Mouse (Mus musculus) heart, embryonic 14.5 days (tissue): ENCODE data around the gene Ccm2l. TPM values are rescaled to one million over a fixed set of nuclear protein-coding genes. Genes with fewer than 3 reads are reported as not detected.

Experiments used
- ATAC-seq: fragments of 200-750 bp; cut with Nextera tagmentation; 2 replicates; pipeline ENCODE4 v1.8.0; 2017; ENCODE audit warnings: low read depth, moderate TSS enrichment; ENCODE audit not compliant: insufficient number of reproducible peaks, insufficient read depth, low FRiP score
- H3K27ac ChIP-seq, 2 experiments: fragments of 200-500 bp in 1 of 2; fragments of 300-500 bp in 1 of 2; sonication (generic) in 1 of 2; replicated peaks in 1 of 2; 2 replicates each; pipeline ENCODE4 v1.5.1; 2012 to 2014; ENCODE audit warnings: low read depth in 2 of 2, low read length in 2 of 2, control low read depth in 1 of 2, mild to moderate bottlenecking in 1 of 2, mixed read lengths in 1 of 2; ENCODE audit not compliant: control insufficient read depth in 1 of 2, insufficient read depth in 1 of 2
- H3K27me3 ChIP-seq: fragments of 300-500 bp; sonication (generic); 2 replicates; pipeline ENCODE4 v1.6.1; 2014; ENCODE audit warnings: mild to moderate bottlenecking, low read length, control low read depth; ENCODE audit not compliant: control insufficient read depth, insufficient read depth
- H3K36me3 ChIP-seq: fragments of 300-500 bp; sonication (generic); 2 replicates; pipeline ENCODE4 v1.6.1; 2014; ENCODE audit warnings: mild to moderate bottlenecking, control low read depth, low read length, mixed read lengths; ENCODE audit not compliant: control insufficient read depth, insufficient read depth
- H3K4me1 ChIP-seq, 2 experiments: fragments of 200-500 bp in 1 of 2; fragments of 300-500 bp in 1 of 2; sonication (generic) in 1 of 2; 2 replicates each; pipeline ENCODE4 v1.6.1; 2012 to 2014; ENCODE audit warnings: low read length in 2 of 2, control low read depth in 1 of 2, mixed read lengths in 1 of 2; ENCODE audit not compliant: control insufficient read depth in 2 of 2, insufficient read depth in 2 of 2
- H3K4me2 ChIP-seq: fragments of 300-500 bp; sonication (generic); 2 replicates; pipeline ENCODE4 v1.6.1; 2014; ENCODE audit warnings: mild to moderate bottlenecking, low read length
- H3K4me3 ChIP-seq, 2 experiments: fragments of 200-500 bp in 1 of 2; fragments of 300-500 bp in 1 of 2; sonication (generic) in 1 of 2; 2 replicates each; pipeline ENCODE4 v1.5.1; 2012 to 2014; ENCODE audit warnings: low read length in 2 of 2, mild to moderate bottlenecking in 2 of 2, control low read depth in 1 of 2, low read depth in 1 of 2, moderate library complexity in 1 of 2; ENCODE audit not compliant: control insufficient read depth in 1 of 2, insufficient read depth in 1 of 2
- H3K9ac ChIP-seq: fragments of 300-500 bp; sonication (generic); 2 replicates; pipeline ENCODE4 v1.6.1; 2014; ENCODE audit warnings: mild to moderate bottlenecking, low read length
- H3K9me3 ChIP-seq: fragments of 300-500 bp; sonication (generic); 2 replicates; pipeline ENCODE4 v1.6.1; 2016; ENCODE audit warnings: low read length, control low read depth; ENCODE audit not compliant: control insufficient read depth
- WGBS: fragments of 180-500 bp; shearing (Covaris S2); extraction: QIAGEN DNeasy Blood & Tissue Kit; methylation state at CpG from one replicate; pipeline ENCODE4 v1.1.7; 2014; 5-methylcytosine and 5-hydroxymethylcytosine counted together
- polyA plus RNA-seq: library from polyadenylated mRNA; unstranded; fragments of >200 nt; fragmentation: Nextera tagmentation; extraction: Ambion mirVana; gene quantifications from 2 replicates; pipeline ENCODE4 v1.2.1, GENCODE M21; 2014

The Ccm2l gene
- polyA plus RNA-seq, 1 experiment from 2014 or later: 7.9 TPM

DNA sequence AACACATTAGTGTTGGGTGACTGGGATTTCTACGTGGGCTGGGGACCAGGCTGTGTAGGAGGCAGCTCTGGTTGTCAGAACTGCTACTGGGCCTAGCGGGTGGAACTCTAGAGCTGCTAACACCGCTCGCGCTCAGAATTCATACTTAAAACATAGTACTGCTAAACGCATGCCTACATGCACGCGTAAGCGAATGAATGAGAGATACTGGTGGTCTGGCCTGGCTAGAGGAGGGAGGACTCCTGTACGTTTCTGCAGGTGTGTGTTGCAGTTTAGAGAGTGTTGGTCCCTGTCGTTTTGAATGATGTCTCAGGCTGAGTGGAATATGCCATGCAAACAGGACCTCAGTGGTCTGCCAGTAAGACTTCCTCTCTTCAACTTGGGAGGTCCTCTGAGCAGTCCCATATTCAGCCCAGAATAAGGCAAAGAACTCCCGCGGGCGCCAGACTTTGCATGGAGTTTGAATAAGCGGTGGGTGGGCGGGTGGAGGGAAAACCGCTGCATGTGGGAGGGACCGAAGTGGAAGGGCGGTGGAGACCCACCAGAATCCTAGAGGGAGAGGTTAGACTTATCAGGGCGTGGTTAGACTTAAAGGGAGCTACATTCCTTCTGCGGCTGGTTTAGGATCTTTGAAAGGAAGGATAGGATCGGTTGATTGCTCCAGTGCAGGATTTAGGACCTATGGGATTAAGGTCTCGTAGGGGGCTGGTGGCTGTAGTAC is 41.5 kb downstream of the Ccm2l start:
- Histone ChIP-seq H3K27ac (no peak overlapping the region), H3K4me1 (peaks cover 0 to 6% of the 10 kb centered on the region in 2 experiments; a peak in 2 of 4 replicates), H3K9me3 (no peaks in the 10 kb centered on the region), H3K4me3 (peak overlapping the region in 1 of 2 experiments; percentile 46; a peak in 3 of 4 replicates), H3K9ac (no peak overlapping the region), H3K27me3 (peaks cover 52% of the 10 kb centered on the region), H3K4me2 (peak overlapping the region; percentile 75), H3K36me3 (no peaks in the 10 kb centered on the region)
- ATAC-seq: no peak
- WGBS: 36% methylated on average over 23 of the region's 23 CpGs

GRCm38 (mm10) chr2:153107802-153108201 is 42.0 kb downstream of the Ccm2l start:
- H3K4me1 ChIP-seq: peaks cover 0 to 6% of the 10 kb centered on the region in 2 experiments; a peak in 2 of 4 replicates

GRCm38 (mm10) chr2:153108313-153109264 is 42.8 kb downstream of the Ccm2l start, which contains the start of gene Hck:
Hck (plus strand) TSS chr2:153108468.
- peak within 1 kb of the TSS; percentile 46; the same call in 1 of the 2 replicates for H3K9ac ChIP-seq
- peaks cover 0 to 6% of the 10 kb centered on the region in 2 experiments; a peak in 2 of 4 replicates for H3K4me1 ChIP-seq
- H3K9me3 ChIP-seq: no peaks in the 10 kb centered on the region
- H3K36me3 ChIP-seq: no peaks in the 10 kb centered on the region
- peak within 1 kb of the TSS; percentile 36 to 46 for H3K4me3 ChIP-seq
- peaks cover 52% of the 10 kb centered on the region for H3K27me3 ChIP-seq
- 3% methylated on average over 52 of the region's 52 CpGs for WGBS
- no peak; the same call in 1 of the 2 replicates for ATAC-seq
- peak within 1 kb of the TSS; percentile 75 for H3K4me2 ChIP-seq
- no peak within 1 kb of the TSS for H3K27ac ChIP-seq

More at GRCm38 (mm10) chr2:153107802-153108201, 42.0 kb downstream of the Ccm2l start:
- peak overlapping the region; percentile 75 for H3K4me2 ChIP-seq
- peaks cover 52% of the 10 kb centered on the region for H3K27me3 ChIP-seq
- H3K36me3 ChIP-seq: no peaks in the 10 kb centered on the region
- ATAC-seq: no peak
- H3K4me3 ChIP-seq: peak overlapping the region; percentile 6 to 46; a peak in 3 of 4 replicates
- H3K27ac ChIP-seq: no peak overlapping the region
- no peak overlapping the region for H3K9ac ChIP-seq
- 1% methylated on average over 15 of the region's 15 CpGs for WGBS
- H3K9me3 ChIP-seq: no peaks in the 10 kb centered on the region

GRCm38 (mm10) chr2:153109596-153109995 is 43.8 kb downstream of the Ccm2l start:
- no peak for ATAC-seq
- Histone ChIP-seq H3K9ac (no peak overlapping the region), H3K4me2 (no peak overlapping the region), H3K9me3 (no peaks in the 10 kb centered on the region), H3K27me3 (peaks cover 52% of the 10 kb centered on the region), H3K4me3 (no peak overlapping the region), H3K36me3 (no peaks in the 10 kb centered on the region), H3K4me1 (peaks cover 0 to 6% of the 10 kb centered on the region in 2 experiments; a peak in 2 of 4 replicates), H3K27ac (no peak overlapping the region)
- WGBS: 66% methylated on average over 7 of the region's 7 CpGs

DNA sequence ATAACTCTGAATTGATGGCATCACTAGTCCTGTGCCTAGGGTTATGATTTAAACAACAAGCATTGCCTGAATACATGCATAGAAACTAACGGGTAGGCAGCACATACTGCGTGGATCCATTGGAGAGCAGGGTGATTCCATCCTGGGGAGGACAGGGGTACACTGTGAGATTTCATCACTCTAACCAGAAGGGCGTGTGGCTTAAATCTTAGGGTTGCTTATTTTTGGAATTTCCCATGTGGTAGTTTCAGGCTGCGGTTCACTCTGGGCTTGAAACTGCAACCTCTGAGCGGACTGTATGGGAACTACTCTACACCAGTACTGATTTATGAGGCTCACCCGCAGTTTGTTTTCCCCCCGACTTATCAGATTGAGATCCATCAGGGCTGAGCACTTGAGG is 45.5 kb downstream of the Ccm2l start:
- Histone ChIP-seq H3K4me1 (peaks cover 0 to 6% of the 10 kb centered on the region in 2 experiments; a peak in 2 of 4 replicates), H3K4me2 (no peak overlapping the region), H3K9ac (no peak overlapping the region), H3K4me3 (no peak overlapping the region), H3K36me3 (no peaks in the 10 kb centered on the region), H3K27ac (no peak overlapping the region), H3K9me3 (no peaks in the 10 kb centered on the region), H3K27me3 (peaks cover 51% of the 10 kb centered on the region)
- ATAC-seq: no peak
- 73% methylated on average over 7 of the region's 7 CpGs for WGBS

GRCm38 (mm10) chr2:153115679-153116081 is 49.9 kb downstream of the Ccm2l start:
- H3K4me2 ChIP-seq: no peak overlapping the region
- H3K36me3 ChIP-seq: no peaks in the 10 kb centered on the region
- peaks cover 9% of the 10 kb centered on the region for H3K27me3 ChIP-seq
- ATAC-seq: no peak
- no peak overlapping the region for H3K9ac ChIP-seq
- no peaks in the 10 kb centered on the region for H3K9me3 ChIP-seq
- no peak overlapping the region for H3K4me3 ChIP-seq
- WGBS: 67% methylated on average over 4 of the region's 4 CpGs
- no peaks in the 10 kb centered on the region for H3K4me1 ChIP-seq
- no peak overlapping the region for H3K27ac ChIP-seq

DNA sequence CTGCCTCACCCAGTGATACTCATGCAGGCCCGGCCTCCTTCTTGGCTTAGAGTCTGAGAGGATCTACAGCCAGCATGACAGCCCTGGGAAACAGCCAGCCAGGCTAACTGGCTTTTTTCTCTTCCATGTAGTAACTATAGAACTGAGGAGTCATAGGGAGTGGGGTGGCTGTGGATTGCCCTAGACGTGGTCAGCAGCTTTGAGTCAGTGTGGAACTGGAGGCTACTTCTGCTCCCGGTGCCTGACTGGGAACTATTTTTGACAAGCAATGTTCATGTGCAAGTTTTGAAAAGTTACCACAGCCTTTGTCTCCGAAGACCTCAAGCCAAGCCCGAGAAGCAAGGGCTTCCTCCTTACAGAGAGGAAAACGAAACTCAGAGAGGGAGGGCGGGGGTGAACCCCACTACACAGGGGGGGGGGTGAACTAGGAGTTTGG is 51.3 kb downstream of the Ccm2l start:
- WGBS: 81% methylated on average over 7 of the region's 7 CpGs

More for the DNA sequence above, 51.3 kb downstream of the Ccm2l start:
- Histone ChIP-seq H3K27ac (no peak overlapping the region), H3K4me3 (no peak overlapping the region), H3K9ac (no peak overlapping the region), H3K4me2 (no peak overlapping the region), H3K9me3 (no peaks in the 10 kb centered on the region), H3K27me3 (no peaks in the 10 kb centered on the region), H3K36me3 (no peaks in the 10 kb centered on the region), H3K4me1 (no peaks in the 10 kb centered on the region)
- ATAC-seq: no peak
